Mouse (Mus musculus) midbrain, embryonic 15.5 days (tissue): ENCODE measurements at regions not wholly inside any gene's neighbourhood (a gene's known extent, or its start where the extent isn't known, plus 50 kb on each side); places are given as distances from the start of the nearest gene placed in this dataset.

ENCODE experiments used
- ATAC-seq: fragments of 200-750 bp; cut with Nextera tagmentation; replicated peaks from 2 replicates; pipeline ENCODE4 v1.8.0; 2017; ENCODE audit warnings: moderate TSS enrichment
- H3K27ac ChIP-seq: fragments of 300-500 bp; sonication (generic); 2 replicates; pipeline ENCODE4 v1.5.1; 2015; ENCODE audit warnings: mild to moderate bottlenecking, inconsistent platforms
- H3K27me3 ChIP-seq: fragments of 300-500 bp; sonication (generic); replicated peaks from 2 replicates; pipeline ENCODE4 v1.6.1; 2015; ENCODE audit warnings: inconsistent platforms
- H3K36me3 ChIP-seq: fragments of 300-500 bp; sonication (generic); replicated peaks from 2 replicates; pipeline ENCODE4 v1.6.1; 2015; ENCODE audit warnings: inconsistent platforms
- H3K4me1 ChIP-seq: fragments of 300-500 bp; sonication (generic); 2 replicates; pipeline ENCODE4 v1.6.1; 2015; ENCODE audit warnings: inconsistent platforms
- H3K4me2 ChIP-seq: fragments of 300-500 bp; sonication (generic); 2 replicates; pipeline ENCODE4 v1.6.1; 2015; ENCODE audit warnings: inconsistent platforms, mild to moderate bottlenecking, moderate library complexity
- H3K4me3 ChIP-seq: fragments of 300-500 bp; sonication (generic); 2 replicates; pipeline ENCODE4 v1.5.1; 2015; ENCODE audit warnings: mild to moderate bottlenecking, inconsistent platforms
- H3K9ac ChIP-seq: fragments of 300-500 bp; sonication (generic); 2 replicates; pipeline ENCODE4 v1.6.1; 2015; ENCODE audit warnings: mild to moderate bottlenecking, inconsistent platforms
- H3K9me3 ChIP-seq: fragments of 300-500 bp; sonication (generic); 2 replicates; pipeline ENCODE4 v1.6.1; 2016; ENCODE audit warnings: inconsistent platforms
- WGBS: fragments of 180-500 bp; shearing (Covaris S2); methylation state at CpG from one replicate; pipeline ENCODE4 v1.1.7; 2015; ENCODE audit warnings: mixed read lengths; 5-methylcytosine and 5-hydroxymethylcytosine counted together

DNA sequence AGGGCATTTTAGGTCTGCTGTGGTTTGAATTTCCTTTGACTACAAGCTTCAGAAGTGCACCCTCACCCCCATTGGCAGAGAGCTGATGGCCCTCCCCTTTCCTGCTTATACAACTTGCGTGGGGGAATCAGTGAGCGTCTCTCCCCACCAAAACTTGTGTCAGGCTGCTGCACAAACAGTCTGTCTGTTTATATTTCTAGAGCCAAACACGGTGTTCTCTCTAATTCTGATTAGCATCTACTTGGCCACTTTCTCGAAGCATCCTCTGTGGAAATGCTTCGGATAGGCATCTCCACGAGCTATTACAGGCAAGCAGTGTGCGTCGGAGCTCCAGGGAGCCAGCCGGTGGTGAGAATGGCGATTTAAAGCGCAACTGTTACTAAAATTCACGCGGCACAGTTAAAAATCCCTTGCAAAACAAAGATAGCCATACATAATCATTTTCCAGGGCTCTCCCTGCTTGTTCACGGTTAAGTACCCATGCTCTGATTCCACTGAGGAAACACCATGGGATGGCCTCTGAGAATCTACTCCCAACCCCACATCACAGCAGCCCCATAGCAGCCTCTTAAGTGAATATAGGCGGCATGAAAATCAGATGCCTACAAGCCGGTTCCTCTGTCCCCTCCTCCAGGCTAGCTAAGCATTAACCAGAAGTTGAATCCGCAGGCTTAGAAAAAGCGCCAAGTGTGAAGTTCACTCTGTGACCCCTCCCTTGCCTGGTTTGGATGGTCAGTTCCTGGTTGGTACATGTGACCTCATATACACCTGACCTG is 273.7 kb upstream of the Sall1 start:
- no peak for ATAC-seq

DNA sequence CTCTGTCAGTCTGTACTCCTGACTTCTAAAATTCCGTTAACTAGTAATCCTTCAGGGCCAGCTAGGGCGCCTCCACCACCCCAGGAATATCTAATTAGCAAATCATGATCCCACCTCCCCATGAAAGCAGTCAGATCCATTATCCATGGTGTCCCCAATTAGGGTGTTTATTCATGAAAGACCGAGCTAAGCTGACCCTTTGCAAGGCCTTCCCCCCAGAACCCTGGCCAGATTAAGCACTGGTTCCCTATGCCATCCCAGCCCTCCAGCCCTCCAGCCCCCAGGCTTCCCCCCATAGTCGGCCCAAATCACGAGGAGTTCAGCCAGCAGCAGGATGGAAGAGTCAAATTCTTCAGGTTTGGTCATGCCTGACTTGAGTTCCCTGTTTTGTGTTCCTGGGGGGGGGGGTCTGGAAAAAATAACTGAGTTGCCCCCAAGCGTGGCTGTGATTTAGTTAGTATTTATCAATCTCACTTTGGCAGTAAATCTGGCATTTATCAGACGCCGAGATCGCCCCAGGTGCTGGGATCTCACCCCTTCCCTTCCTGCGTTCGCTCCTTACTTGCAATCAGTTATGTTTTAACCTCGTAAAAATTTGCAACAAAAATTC is 272.7 kb upstream of the Sall1 start:
- 44% methylated on average over 12 of the region's 12 CpGs for WGBS
- ATAC-seq = no peak
- Histone ChIP-seq H3K4me3 (no peak overlapping the region), H3K9ac (no peak overlapping the region), H3K4me1 (peaks cover 16% of the 10 kb centered on the region), H3K27ac (no peak overlapping the region), H3K36me3 (no peaks in the 10 kb centered on the region), H3K4me2 (no peak overlapping the region), H3K27me3 (no peaks in the 10 kb centered on the region), H3K9me3 (no peaks in the 10 kb centered on the region)

More for the DNA sequence above, 273.7 kb upstream of the Sall1 start:
- Histone ChIP-seq H3K4me2 (peak overlapping the region; percentile 42), H3K4me1 (peaks cover 16% of the 10 kb centered on the region), H3K36me3 (no peaks in the 10 kb centered on the region), H3K9ac (peak overlapping the region; percentile 2; the same call in 1 of the 2 replicates), H3K9me3 (no peaks in the 10 kb centered on the region), H3K4me3 (peak overlapping the region; percentile 16; the same call in 1 of the 2 replicates), H3K27me3 (no peaks in the 10 kb centered on the region), H3K27ac (no peak overlapping the region)
- 22% methylated on average over 18 of the region's 18 CpGs for WGBS

DNA sequence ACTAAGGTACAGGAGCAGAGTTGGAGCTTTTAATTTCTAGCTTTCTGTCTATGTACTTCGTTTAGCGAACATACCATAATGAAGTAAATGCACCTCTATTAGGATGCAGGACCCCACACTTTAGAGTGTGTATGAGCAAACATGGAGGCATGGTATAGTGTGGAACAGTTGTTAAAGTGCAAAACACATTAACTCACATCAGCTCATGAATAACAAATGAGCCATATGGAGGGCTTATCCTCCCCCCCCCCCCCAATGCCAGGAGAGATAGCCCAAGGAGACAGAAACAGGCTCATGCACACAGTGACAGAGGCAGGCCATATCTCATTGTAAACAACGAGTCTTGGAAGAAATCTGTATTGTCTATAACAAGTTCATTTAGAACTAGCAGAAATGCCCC is 270.9 kb upstream of the Sall1 start:
- no peak overlapping the region for H3K27ac ChIP-seq
- H3K27me3 ChIP-seq = no peaks in the 10 kb centered on the region
- WGBS = 76% methylated on average over 3 of the region's 3 CpGs
- ATAC-seq = no peak
- H3K4me1 ChIP-seq = peaks cover 16% of the 10 kb centered on the region
- no peaks in the 10 kb centered on the region for H3K36me3 ChIP-seq
- no peaks in the 10 kb centered on the region for H3K9me3 ChIP-seq
- no peak overlapping the region for H3K4me2 ChIP-seq
- no peak overlapping the region for H3K9ac ChIP-seq
- no peak overlapping the region for H3K4me3 ChIP-seq

DNA sequence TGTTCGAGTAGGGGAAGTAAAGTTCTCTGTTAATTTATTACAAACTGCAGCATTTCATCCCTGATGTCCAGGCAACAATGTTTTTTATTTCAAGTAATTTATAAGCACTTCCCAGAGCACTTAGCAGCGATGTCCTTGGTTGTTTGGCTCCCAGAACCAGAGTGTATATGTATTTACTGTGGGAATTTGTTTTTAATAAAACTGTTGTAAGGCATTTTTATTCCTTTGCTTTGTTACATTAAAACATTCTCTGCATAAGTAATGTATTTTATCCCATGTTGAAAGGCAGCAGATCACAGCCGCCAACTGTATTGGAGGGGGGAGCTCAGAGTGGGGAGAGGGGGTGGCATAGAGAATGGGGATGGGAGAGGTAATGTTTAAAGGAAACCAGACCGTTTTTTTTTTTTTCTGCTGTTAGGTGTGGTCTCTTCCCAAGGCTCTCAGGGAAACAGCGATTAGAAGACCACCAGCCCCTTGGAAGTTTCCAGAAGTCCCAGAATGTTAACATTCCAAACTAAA is 266.8 kb upstream of the Sall1 start:
- Histone ChIP-seq H3K9me3 (no peaks in the 10 kb centered on the region), H3K4me2 (no peak overlapping the region), H3K4me1 (peaks cover 13% of the 10 kb centered on the region; the same call in 1 of the 2 replicates), H3K9ac (no peak overlapping the region), H3K27me3 (no peaks in the 10 kb centered on the region), H3K4me3 (no peak overlapping the region), H3K36me3 (no peaks in the 10 kb centered on the region), H3K27ac (no peak overlapping the region)
- 28% methylated on average over 5 of the region's 5 CpGs for WGBS
- no peak for ATAC-seq

DNA sequence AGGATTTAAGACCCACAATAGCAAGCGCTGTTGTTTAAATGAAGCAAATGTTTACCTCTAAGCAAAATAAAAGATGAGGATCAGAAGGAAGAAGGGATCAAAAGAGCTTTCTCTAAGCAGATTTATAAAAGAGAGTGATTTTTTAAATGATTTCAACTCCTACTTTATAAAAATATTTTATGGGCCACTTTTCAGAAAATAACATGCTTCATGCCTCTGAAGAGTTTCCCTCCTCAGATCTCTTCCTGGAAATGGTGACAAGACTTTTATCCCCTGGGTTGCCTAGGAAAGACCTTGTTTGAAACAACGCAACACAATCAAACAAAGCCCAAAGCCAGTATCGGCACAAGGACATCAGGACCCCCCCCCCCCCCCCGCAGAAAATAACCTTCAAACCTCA is 265.6 kb upstream of the Sall1 start:
- Histone ChIP-seq H3K4me1 (peaks cover 13% of the 10 kb centered on the region; the same call in 1 of the 2 replicates), H3K4me2 (no peak overlapping the region), H3K4me3 (no peak overlapping the region), H3K27me3 (no peaks in the 10 kb centered on the region), H3K36me3 (no peaks in the 10 kb centered on the region), H3K9ac (no peak overlapping the region), H3K9me3 (no peaks in the 10 kb centered on the region), H3K27ac (no peak overlapping the region)
- no peak for ATAC-seq
- 4% methylated on average over 4 of the region's 4 CpGs for WGBS

DNA sequence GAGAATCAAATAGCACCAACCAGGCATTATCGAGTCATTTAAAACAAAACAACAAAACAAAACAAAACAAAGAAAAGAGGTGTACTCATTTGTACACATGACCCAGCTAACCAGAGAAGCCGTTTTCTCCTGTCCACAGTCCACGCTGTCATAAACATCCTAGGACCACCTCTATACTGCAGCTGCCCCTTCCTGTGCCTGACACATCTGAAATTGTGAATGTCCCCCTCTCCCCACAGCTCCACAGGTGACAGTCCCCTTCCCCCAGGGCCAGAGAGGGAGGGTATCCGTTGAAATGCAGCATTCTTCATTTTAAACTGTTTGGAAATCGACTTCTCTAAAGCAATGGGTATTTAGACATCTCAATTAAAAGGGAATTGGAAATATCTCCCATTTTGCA is 265.0 kb upstream of the Sall1 start:
- Histone ChIP-seq H3K4me1 (peaks cover 13% of the 10 kb centered on the region; the same call in 1 of the 2 replicates), H3K27ac (no peak overlapping the region)

DNA sequence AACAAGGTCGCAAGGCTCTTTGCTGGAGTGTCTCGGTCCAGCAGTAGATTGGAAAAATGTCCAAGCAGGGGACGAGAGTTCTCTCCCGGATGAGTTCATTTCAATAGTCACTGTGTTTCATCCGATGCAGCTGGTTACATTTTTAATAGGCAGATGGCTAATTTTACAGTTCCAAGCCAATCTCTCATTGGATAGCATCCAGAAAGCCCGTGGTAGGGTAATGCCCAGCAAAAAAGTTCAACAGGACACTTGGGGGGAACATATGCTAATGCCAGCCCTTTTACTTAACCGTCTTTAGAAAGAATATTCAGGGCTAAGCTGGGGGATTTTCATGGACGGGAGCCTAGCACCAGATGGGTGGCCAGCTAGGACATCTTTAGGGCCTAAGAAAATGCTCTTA is 264.6 kb upstream of the Sall1 start:
- Histone ChIP-seq H3K27me3 (no peaks in the 10 kb centered on the region), H3K4me1 (peaks cover 13% of the 10 kb centered on the region; the same call in 1 of the 2 replicates), H3K27ac (no peak overlapping the region), H3K4me2 (no peak overlapping the region), H3K4me3 (no peak overlapping the region), H3K9ac (no peak overlapping the region), H3K9me3 (no peaks in the 10 kb centered on the region), H3K36me3 (no peaks in the 10 kb centered on the region)
- ATAC-seq = no peak
- 16% methylated on average over 8 of the region's 8 CpGs for WGBS

More for the DNA sequence above, 265.0 kb upstream of the Sall1 start:
- 14% methylated on average over 5 of the region's 5 CpGs for WGBS
- H3K36me3 ChIP-seq = no peaks in the 10 kb centered on the region
- ATAC-seq = no peak
- no peaks in the 10 kb centered on the region for H3K9me3 ChIP-seq
- H3K4me3 ChIP-seq = no peak overlapping the region
- H3K4me2 ChIP-seq = no peak overlapping the region
- no peak overlapping the region for H3K9ac ChIP-seq
- no peaks in the 10 kb centered on the region for H3K27me3 ChIP-seq

DNA sequence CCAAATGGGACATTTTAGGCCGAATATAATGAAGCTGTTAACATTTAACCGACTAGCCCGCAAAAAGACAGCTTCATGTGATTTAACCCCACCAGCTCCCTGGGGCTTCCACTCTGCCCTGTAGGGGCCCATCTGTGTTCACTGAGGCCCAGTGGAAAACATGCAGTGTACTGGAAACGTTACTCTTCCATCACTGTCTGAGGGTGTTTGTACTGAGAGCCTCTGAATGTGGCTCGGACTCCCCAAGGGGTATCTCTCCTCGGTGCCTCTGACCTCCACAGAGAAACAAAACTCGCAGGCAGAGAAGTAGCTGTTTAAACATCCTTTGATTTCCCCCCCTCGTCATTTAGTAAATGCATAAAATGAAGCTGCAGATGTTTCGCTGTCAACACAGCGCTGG is 263.6 kb upstream of the Sall1 start:
- ATAC-seq = no peak
- Histone ChIP-seq H3K36me3 (no peaks in the 10 kb centered on the region), H3K27me3 (no peaks in the 10 kb centered on the region), H3K9ac (no peak overlapping the region), H3K27ac (no peak overlapping the region), H3K4me1 (peaks cover 13% of the 10 kb centered on the region; the same call in 1 of the 2 replicates), H3K4me2 (no peak overlapping the region), H3K9me3 (no peaks in the 10 kb centered on the region), H3K4me3 (no peak overlapping the region)
- WGBS = 25% methylated on average over 10 of the region's 10 CpGs

DNA sequence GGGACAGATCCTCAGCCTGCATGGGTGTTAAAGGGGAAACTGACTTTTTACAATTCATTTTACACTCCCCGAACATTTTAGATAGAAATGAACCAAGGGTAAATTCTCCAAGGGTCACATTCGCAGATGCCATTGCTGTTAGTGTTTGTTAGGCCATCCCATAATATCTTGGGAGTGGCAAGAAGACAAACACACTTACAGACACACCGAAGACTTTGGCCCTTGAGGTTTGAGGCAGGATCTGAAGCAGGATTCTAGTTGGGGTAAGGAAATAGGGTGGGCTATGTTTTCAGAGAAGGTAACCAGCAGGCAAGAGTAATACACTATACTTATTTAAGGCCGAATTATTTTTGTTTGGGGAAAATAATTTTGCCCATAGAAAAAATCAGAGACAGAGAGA is 263.1 kb upstream of the Sall1 start:
- H3K27ac ChIP-seq = no peak overlapping the region
- H3K9ac ChIP-seq = no peak overlapping the region
- no peaks in the 10 kb centered on the region for H3K27me3 ChIP-seq
- H3K4me1 ChIP-seq = peaks cover 13% of the 10 kb centered on the region; the same call in 1 of the 2 replicates
- ATAC-seq = no peak
- H3K4me2 ChIP-seq = no peak overlapping the region
- H3K4me3 ChIP-seq = no peak overlapping the region
- no peaks in the 10 kb centered on the region for H3K36me3 ChIP-seq
- no peaks in the 10 kb centered on the region for H3K9me3 ChIP-seq
- WGBS = 81% methylated on average over 4 of the region's 4 CpGs

DNA sequence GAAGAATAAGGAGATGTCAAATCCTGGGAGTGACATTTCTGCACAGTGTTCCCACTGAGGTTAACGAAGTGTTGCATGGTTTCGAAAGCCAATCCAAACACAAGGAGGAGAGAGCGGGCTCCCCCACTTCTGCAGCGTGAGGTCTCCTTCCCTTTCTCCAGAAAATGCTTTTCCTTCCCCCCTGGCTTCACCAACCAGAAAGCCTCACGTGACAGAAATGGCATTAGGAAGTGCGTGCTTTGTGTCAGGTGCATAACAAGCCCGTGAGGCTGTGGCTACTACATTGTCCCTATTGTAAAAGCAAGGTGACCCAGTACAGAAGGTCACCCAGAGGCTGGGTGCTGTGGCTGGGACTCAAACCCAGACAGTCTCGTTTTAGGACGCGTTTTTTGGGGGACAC is 260.2 kb upstream of the Sall1 start:
- Histone ChIP-seq H3K4me2 (no peak overlapping the region), H3K4me1 (peaks cover 13% of the 10 kb centered on the region; the same call in 1 of the 2 replicates), H3K9ac (no peak overlapping the region), H3K4me3 (no peak overlapping the region), H3K27ac (no peak overlapping the region), H3K9me3 (no peaks in the 10 kb centered on the region), H3K27me3 (no peaks in the 10 kb centered on the region), H3K36me3 (no peaks in the 10 kb centered on the region)
- 62% methylated on average over 10 of the region's 10 CpGs for WGBS
- no peak for ATAC-seq

DNA sequence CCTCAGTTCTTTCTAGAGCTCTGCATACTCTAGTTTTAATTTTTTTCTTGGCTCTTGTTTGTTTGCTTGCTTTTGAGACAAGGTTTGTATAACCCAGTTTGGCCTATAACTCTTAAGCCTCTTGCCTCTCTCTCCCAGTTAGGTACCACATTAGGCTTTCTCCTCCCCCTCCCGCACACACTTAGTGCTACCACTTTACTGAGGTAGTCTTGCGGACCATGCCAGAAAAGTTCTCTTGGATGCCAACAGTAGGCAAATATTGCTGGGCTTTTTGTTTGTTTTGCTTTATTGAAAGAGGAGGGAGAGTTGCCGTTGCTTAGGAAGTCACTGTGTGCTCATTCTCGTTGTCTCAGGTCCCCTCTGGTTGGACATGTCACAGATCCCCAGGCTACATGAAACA is 259.4 kb upstream of the Sall1 start:
- WGBS = 79% methylated on average over 4 of the region's 4 CpGs
- H3K9ac ChIP-seq = no peak overlapping the region
- H3K4me2 ChIP-seq = no peak overlapping the region
- H3K9me3 ChIP-seq = no peaks in the 10 kb centered on the region
- H3K36me3 ChIP-seq = no peaks in the 10 kb centered on the region
- H3K27ac ChIP-seq = no peak overlapping the region
- no peaks in the 10 kb centered on the region for H3K27me3 ChIP-seq
- peaks cover 5% of the 10 kb centered on the region; the same call in 1 of the 2 replicates for H3K4me1 ChIP-seq
- ATAC-seq = no peak
- H3K4me3 ChIP-seq = no peak overlapping the region

DNA sequence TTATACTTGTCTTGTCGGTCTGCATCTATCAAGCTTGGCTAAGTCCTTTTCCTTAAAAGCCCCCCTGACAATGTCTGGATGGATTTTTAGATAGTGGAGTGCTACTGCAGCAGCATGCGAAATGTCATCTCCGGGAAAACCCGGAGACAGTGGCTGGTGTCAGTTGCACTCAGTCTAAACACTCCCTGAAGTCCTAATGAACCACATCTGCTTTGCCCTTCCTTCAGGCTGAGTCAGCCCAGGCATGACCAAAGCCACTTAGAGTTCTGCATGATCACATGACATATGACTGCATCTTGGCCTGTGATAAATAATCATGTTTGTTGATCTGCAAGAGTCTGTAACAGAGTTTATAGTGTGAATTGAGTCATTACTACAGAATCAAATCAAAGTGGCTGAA is 255.7 kb upstream of the Sall1 start:
- H3K4me3 ChIP-seq = no peak overlapping the region
- WGBS = 91% methylated on average over 4 of the region's 4 CpGs
- no peaks in the 10 kb centered on the region for H3K36me3 ChIP-seq
- no peak overlapping the region for H3K27ac ChIP-seq
- no peaks in the 10 kb centered on the region for H3K4me1 ChIP-seq
- ATAC-seq = no peak
- no peak overlapping the region for H3K4me2 ChIP-seq
- no peaks in the 10 kb centered on the region for H3K9me3 ChIP-seq
- H3K27me3 ChIP-seq = no peaks in the 10 kb centered on the region
- H3K9ac ChIP-seq = no peak overlapping the region
